Mouse (Mus musculus): ENCODE data around the gene Tln2. TPM values are rescaled to one million over a fixed set of nuclear protein-coding genes. Genes with fewer than 3 reads are reported as not detected.

Gene Tln2
- polyA plus RNA-seq, 1 experiment from 2014 or later = 46.3 TPM

GRCm38 (mm10) chr9:67213275-67213674, 346.2 kb downstream of the Tln2 start:
- H3K36me3 ChIP-seq (ENCODE audit: control insufficient read depth, insufficient read depth, low read length) = no peaks in the 10 kb centered on the region
- no peaks in the 10 kb centered on the region for H3K9me3 ChIP-seq (ENCODE audit: control insufficient read depth, low read length)
- H3K27ac ChIP-seq (replicated peaks; ENCODE audit: low read depth, low read length) = no peak overlapping the region
- 48% methylated on average over 6 of the region's 6 CpGs for WGBS
- ATAC-seq (ENCODE audit: low read depth) (peak; percentile 79), DNase-seq (ENCODE audit: low spot score) (peak; percentile 87)
- H3K9ac ChIP-seq (ENCODE audit: low read depth, low read length) = no peak overlapping the region
- H3K4me1 ChIP-seq (ENCODE audit: control insufficient read depth, insufficient read depth, low read length) = peaks cover 5% of the 10 kb centered on the region; the same call in 1 of the 2 replicates
- H3K4me3 ChIP-seq (ENCODE audit: low read depth, low read length) = no peak overlapping the region
- no peaks in the 10 kb centered on the region for H3K27me3 ChIP-seq (replicated peaks; ENCODE audit: control insufficient read depth, insufficient read depth, low read length)
- no peak overlapping the region for H3K4me2 ChIP-seq (ENCODE audit: low read depth, low read length)

- H3K27ac ChIP-seq (replicated peaks; ENCODE audit: low read depth, low read length) = no peak overlapping the region
- H3K9me3 ChIP-seq (ENCODE audit: control insufficient read depth, low read length) = no peaks in the 10 kb centered on the region
- no peak overlapping the region for H3K4me3 ChIP-seq (ENCODE audit: low read depth, low read length)
- no peaks in the 10 kb centered on the region for H3K36me3 ChIP-seq (ENCODE audit: control insufficient read depth, insufficient read depth, low read length)
- H3K4me1 ChIP-seq (ENCODE audit: control insufficient read depth, insufficient read depth, low read length) = peaks cover 6% of the 10 kb centered on the region; the same call in 1 of the 2 replicates
- no peak overlapping the region for H3K4me2 ChIP-seq (ENCODE audit: low read depth, low read length)
- no peak overlapping the region for H3K9ac ChIP-seq (ENCODE audit: low read depth, low read length)
- ATAC-seq (ENCODE audit: low read depth) = no peak
- no peaks in the 10 kb centered on the region for H3K27me3 ChIP-seq (replicated peaks; ENCODE audit: control insufficient read depth, insufficient read depth, low read length)
- WGBS = 77% methylated on average over 4 of the region's 4 CpGs
- DNase-seq (ENCODE audit: low spot score) = no peak
Observed at GRCm38 (mm10) chr9:67211220-67211619, 348.3 kb downstream of the Tln2 start.

GRCm38 (mm10) chr9:67209451-67209850, 350.1 kb downstream of the Tln2 start:
- ATAC-seq (ENCODE audit: low read depth) (no peak), DNase-seq (ENCODE audit: low spot score) (no peak)
- 96% methylated on average over 9 of the region's 9 CpGs for WGBS
- Histone ChIP-seq H3K36me3 (ENCODE audit: control insufficient read depth, insufficient read depth, low read length) (no peaks in the 10 kb centered on the region), H3K4me1 (ENCODE audit: control insufficient read depth, insufficient read depth, low read length) (peaks cover 6% of the 10 kb centered on the region; the same call in 1 of the 2 replicates), H3K4me3 (ENCODE audit: low read depth, low read length) (no peak overlapping the region), H3K9me3 (ENCODE audit: control insufficient read depth, low read length) (no peaks in the 10 kb centered on the region), H3K27ac (replicated peaks; ENCODE audit: low read depth, low read length) (no peak overlapping the region), H3K4me2 (ENCODE audit: low read depth, low read length) (no peak overlapping the region), H3K9ac (ENCODE audit: low read depth, low read length) (no peak overlapping the region), H3K27me3 (replicated peaks; ENCODE audit: control insufficient read depth, insufficient read depth, low read length) (no peaks in the 10 kb centered on the region)

DNA sequence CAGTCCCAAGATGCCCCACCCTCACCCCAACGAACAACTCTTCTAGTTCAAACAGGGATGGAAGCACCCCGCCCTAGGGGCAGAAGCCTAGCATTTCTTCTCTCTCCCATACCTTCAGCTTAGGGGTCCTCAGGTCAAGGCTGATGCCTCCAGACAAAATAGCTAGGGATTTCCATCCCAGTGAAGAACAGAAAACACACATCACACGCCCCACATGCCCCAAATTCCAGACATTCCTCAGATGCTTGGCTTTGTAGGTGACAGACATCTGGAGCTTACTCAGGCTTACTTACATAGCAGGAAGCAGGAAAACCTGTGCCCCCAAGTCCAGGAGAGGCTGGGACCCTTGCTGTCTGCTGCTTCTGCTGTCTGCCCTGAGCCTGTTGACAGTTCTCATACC, 351.1 kb downstream of the Tln2 start:
- WGBS = 29% methylated on average over 3 of the region's 3 CpGs
- H3K36me3 ChIP-seq (ENCODE audit: control insufficient read depth, insufficient read depth, low read length) = no peaks in the 10 kb centered on the region
- ATAC-seq (ENCODE audit: low read depth) (0 out of 2 replicates have a peak, but pooled peaks have one; percentile 60), DNase-seq (ENCODE audit: low spot score) (peak; percentile 60)
- H3K27me3 ChIP-seq (replicated peaks; ENCODE audit: control insufficient read depth, insufficient read depth, low read length) = no peaks in the 10 kb centered on the region
- no peak overlapping the region for H3K27ac ChIP-seq (replicated peaks; ENCODE audit: low read depth, low read length)
- no peak overlapping the region for H3K4me3 ChIP-seq (ENCODE audit: low read depth, low read length)
- no peaks in the 10 kb centered on the region for H3K9me3 ChIP-seq (ENCODE audit: control insufficient read depth, low read length)
- no peak overlapping the region for H3K9ac ChIP-seq (ENCODE audit: low read depth, low read length)
- peaks cover 6% of the 10 kb centered on the region; the same call in 1 of the 2 replicates for H3K4me1 ChIP-seq (ENCODE audit: control insufficient read depth, insufficient read depth, low read length)
- no peak overlapping the region for H3K4me2 ChIP-seq (ENCODE audit: low read depth, low read length)

DNA sequence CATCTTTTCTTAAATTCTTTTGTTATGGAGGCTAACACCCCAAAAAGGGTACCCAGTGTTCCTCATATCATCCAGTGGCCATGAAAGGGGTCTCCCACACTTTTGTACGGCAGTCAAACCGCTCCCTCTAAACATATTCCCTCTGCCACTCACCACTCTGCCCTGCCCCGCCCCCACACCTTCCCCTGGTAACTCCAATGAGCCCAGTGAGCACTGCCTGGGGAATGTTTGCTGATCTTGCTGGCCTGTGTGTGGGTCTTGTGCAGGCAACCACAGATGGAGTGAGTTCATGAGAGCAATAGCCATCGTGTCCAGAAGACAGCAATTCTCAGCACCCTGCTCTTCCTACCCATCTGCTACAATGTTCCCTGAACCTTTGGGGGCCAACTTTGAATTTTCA, 354.3 kb downstream of the Tln2 start:
- H3K36me3 ChIP-seq (ENCODE audit: control insufficient read depth, insufficient read depth, low read length) = no peaks in the 10 kb centered on the region
- H3K4me1 ChIP-seq (ENCODE audit: control insufficient read depth, insufficient read depth, low read length) = peaks cover 6% of the 10 kb centered on the region; the same call in 1 of the 2 replicates
- H3K9me3 ChIP-seq (ENCODE audit: control insufficient read depth, low read length) = no peaks in the 10 kb centered on the region
- ATAC-seq (ENCODE audit: low read depth) (no peak), DNase-seq (ENCODE audit: low spot score) (no peak)
- no peak overlapping the region for H3K9ac ChIP-seq (ENCODE audit: low read depth, low read length)
- no peaks in the 10 kb centered on the region for H3K27me3 ChIP-seq (replicated peaks; ENCODE audit: control insufficient read depth, insufficient read depth, low read length)
- H3K4me3 ChIP-seq (ENCODE audit: low read depth, low read length) = no peak overlapping the region
- H3K4me2 ChIP-seq (ENCODE audit: low read depth, low read length) = no peak overlapping the region
- H3K27ac ChIP-seq (replicated peaks; ENCODE audit: low read depth, low read length) = no peak overlapping the region
- WGBS = 72% methylated on average over 4 of the region's 4 CpGs

- no peaks in the 10 kb centered on the region for H3K36me3 ChIP-seq (ENCODE audit: control insufficient read depth, insufficient read depth, low read length)
- no peaks in the 10 kb centered on the region for H3K9me3 ChIP-seq (ENCODE audit: control insufficient read depth, low read length)
- 97% methylated on average over 8 of the region's 8 CpGs for WGBS
- no peak overlapping the region for H3K4me3 ChIP-seq (ENCODE audit: low read depth, low read length)
- DNase-seq (ENCODE audit: low spot score) (no peak), ATAC-seq (ENCODE audit: low read depth) (no peak)
- no peak overlapping the region for H3K4me2 ChIP-seq (ENCODE audit: low read depth, low read length)
- no peak overlapping the region for H3K27ac ChIP-seq (replicated peaks; ENCODE audit: low read depth, low read length)
- no peak overlapping the region for H3K9ac ChIP-seq (ENCODE audit: low read depth, low read length)
- peaks cover 7% of the 10 kb centered on the region for H3K4me1 ChIP-seq (ENCODE audit: control insufficient read depth, insufficient read depth, low read length)
- no peaks in the 10 kb centered on the region for H3K27me3 ChIP-seq (replicated peaks; ENCODE audit: control insufficient read depth, insufficient read depth, low read length)
Observed at GRCm38 (mm10) chr9:67196609-67197008, 362.9 kb downstream of the Tln2 start.

- no peaks in the 10 kb centered on the region for H3K27me3 ChIP-seq (replicated peaks; ENCODE audit: control insufficient read depth, insufficient read depth, low read length)
- ATAC-seq (ENCODE audit: low read depth) (peak; percentile 67; the same call in 1 of the 2 replicates), DNase-seq (ENCODE audit: low spot score) (peak; percentile 71)
- H3K36me3 ChIP-seq (ENCODE audit: control insufficient read depth, insufficient read depth, low read length) = no peaks in the 10 kb centered on the region
- no peak overlapping the region for H3K4me3 ChIP-seq (ENCODE audit: low read depth, low read length)
- no peak overlapping the region for H3K4me2 ChIP-seq (ENCODE audit: low read depth, low read length)
- H3K9ac ChIP-seq (ENCODE audit: low read depth, low read length) = no peak overlapping the region
- 61% methylated on average over 7 of the region's 7 CpGs for WGBS
- no peaks in the 10 kb centered on the region for H3K9me3 ChIP-seq (ENCODE audit: control insufficient read depth, low read length)
- H3K4me1 ChIP-seq (ENCODE audit: control insufficient read depth, insufficient read depth, low read length) = peaks cover 10% of the 10 kb centered on the region
- no peak overlapping the region for H3K27ac ChIP-seq (replicated peaks; ENCODE audit: low read depth, low read length)
Observed at GRCm38 (mm10) chr9:67195306-67195705, 364.2 kb downstream of the Tln2 start.

- no peak overlapping the region for H3K4me2 ChIP-seq (ENCODE audit: low read depth, low read length)
- H3K36me3 ChIP-seq (ENCODE audit: control insufficient read depth, insufficient read depth, low read length) = no peaks in the 10 kb centered on the region
- ATAC-seq (ENCODE audit: low read depth) = peak; percentile 48; the same call in 1 of the 2 replicates
- WGBS = 38% methylated on average over 10 of the region's 10 CpGs
- H3K9me3 ChIP-seq (ENCODE audit: control insufficient read depth, low read length) = no peaks in the 10 kb centered on the region
- peak overlapping the region; percentile 44 for H3K27ac ChIP-seq (replicated peaks; ENCODE audit: low read depth, low read length)
- no peak overlapping the region for H3K9ac ChIP-seq (ENCODE audit: low read depth, low read length)
- H3K4me3 ChIP-seq (ENCODE audit: low read depth, low read length) = no peak overlapping the region
- H3K27me3 ChIP-seq (replicated peaks; ENCODE audit: control insufficient read depth, insufficient read depth, low read length) = no peaks in the 10 kb centered on the region
- peak; percentile 54 for DNase-seq (ENCODE audit: low spot score)
- H3K4me1 ChIP-seq (ENCODE audit: control insufficient read depth, insufficient read depth, low read length) = peaks cover 10% of the 10 kb centered on the region
Observed at GRCm38 (mm10) chr9:67191488-67192331, 367.8 kb downstream of the Tln2 start.

DNA sequence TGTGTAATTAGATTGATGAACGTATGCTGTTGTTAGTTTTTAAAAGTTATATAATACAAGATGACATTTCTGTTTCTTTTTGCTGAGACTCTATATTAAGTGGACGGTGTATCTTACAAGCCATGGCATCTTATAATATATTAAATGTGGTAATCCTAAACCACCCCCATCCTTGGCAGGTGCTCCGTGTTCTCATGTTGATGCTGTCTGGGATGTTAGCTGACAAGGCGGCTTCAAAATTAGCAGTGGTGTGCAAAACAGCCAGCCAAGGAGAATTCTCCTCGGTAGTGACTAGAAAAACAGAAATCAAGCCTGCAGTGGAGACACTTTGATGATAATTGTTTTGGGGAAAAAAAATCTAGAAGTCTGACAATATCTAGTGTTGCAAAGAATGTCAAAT, 371.8 kb downstream of the Tln2 start:
- WGBS = 49% methylated on average over 5 of the region's 5 CpGs
- H3K9ac ChIP-seq (ENCODE audit: low read depth, low read length) = no peak overlapping the region
- no peak overlapping the region for H3K4me3 ChIP-seq (ENCODE audit: low read depth, low read length)
- no peaks in the 10 kb centered on the region for H3K36me3 ChIP-seq (ENCODE audit: control insufficient read depth, insufficient read depth, low read length)
- ATAC-seq (ENCODE audit: low read depth) (no peak), DNase-seq (ENCODE audit: low spot score) (peak; percentile 61)
- H3K27ac ChIP-seq (replicated peaks; ENCODE audit: low read depth, low read length) = no peak overlapping the region
- H3K27me3 ChIP-seq (replicated peaks; ENCODE audit: control insufficient read depth, insufficient read depth, low read length) = no peaks in the 10 kb centered on the region
- H3K4me1 ChIP-seq (ENCODE audit: control insufficient read depth, insufficient read depth, low read length) = peaks cover 10% of the 10 kb centered on the region
- H3K4me2 ChIP-seq (ENCODE audit: low read depth, low read length) = no peak overlapping the region
- H3K9me3 ChIP-seq (ENCODE audit: control insufficient read depth, low read length) = no peaks in the 10 kb centered on the region
